Mouse (Mus musculus) ES-E14 (cell line): ENCODE data around the gene Apol6. TPM values are rescaled to one million over a fixed set of nuclear protein-coding genes. Genes with fewer than 3 reads are reported as not detected.

Experiments
- DNase-seq: peaks from one replicate; pipeline ENCODE4 v3.0.0-alpha.2; 2013; ENCODE audit warnings: low read depth, low spot score
- H3K27ac ChIP-seq: 2 replicates; pipeline ENCODE4 v1.5.1; 2012; ENCODE audit warnings: low read depth, mild to moderate bottlenecking, low read length, moderate library complexity, mixed read lengths; ENCODE audit not compliant: poor library complexity, insufficient read depth, severe bottlenecking
- H3K36me3 ChIP-seq: 2 replicates; pipeline ENCODE4 v1.6.1; 2012; ENCODE audit warnings: mild to moderate bottlenecking, low read length, moderate library complexity, mixed read lengths; ENCODE audit not compliant: control insufficient read depth, poor library complexity, insufficient read depth, severe bottlenecking
- H3K4me1 ChIP-seq, 2 experiments: fragments of 150-350 bp in 1 of 2; sonication (generic) in 1 of 2; 2 replicates each; pipeline ENCODE4 v1.6.1; 2012; ENCODE audit warnings: low read length in 2 of 2, mild to moderate bottlenecking in 1 of 2, mixed read lengths in 1 of 2; ENCODE audit not compliant: control insufficient read depth in 2 of 2, insufficient read depth in 2 of 2, poor library complexity in 1 of 2
- H3K4me3 ChIP-seq, 2 experiments: fragments of 150-350 bp in 1 of 2; sonication (generic) in 1 of 2; 2 replicates each; pipeline ENCODE4 v1.5.1; 2012; ENCODE audit warnings: low read length in 2 of 2, low read depth in 1 of 2, mild to moderate bottlenecking in 1 of 2, mixed read lengths in 1 of 2; ENCODE audit not compliant: insufficient read depth in 1 of 2, poor library complexity in 1 of 2, severe bottlenecking in 1 of 2
- H3K9ac ChIP-seq: 2 replicates; pipeline ENCODE4 v1.6.1; 2012; ENCODE audit warnings: low read depth, mild to moderate bottlenecking, low read length, mixed read lengths; ENCODE audit not compliant: poor library complexity, insufficient read depth, severe bottlenecking
- H3K9me3 ChIP-seq: fragments of 150-350 bp; sonication (generic); 2 replicates; pipeline ENCODE4 v1.6.1; 2012; ENCODE audit warnings: low read depth, mild to moderate bottlenecking, low read length; ENCODE audit not compliant: control insufficient read depth, insufficient read depth
- CHD2 ChIP-seq: IDR thresholded peaks from 2 replicates; pipeline ENCODE4 v1.6.1; 2014; ENCODE audit warnings: mild to moderate bottlenecking, low read depth, low read length, inconsistent platforms
- HCFC1 ChIP-seq: IDR thresholded peaks from 2 replicates; pipeline ENCODE4 v1.6.1; 2012; ENCODE audit warnings: low read length, inconsistent platforms, borderline replicate concordance; ENCODE audit not compliant: insufficient read depth
- MAFK ChIP-seq: IDR thresholded peaks from 2 replicates; pipeline ENCODE4 v1.6.1; 2014; ENCODE audit warnings: mild to moderate bottlenecking, low read depth, low read length, inconsistent platforms; ENCODE audit not compliant: insufficient read depth
- ZC3H11A ChIP-seq: IDR thresholded peaks from 2 replicates; pipeline ENCODE4 v1.6.1; 2012; ENCODE audit warnings: low read depth, mild to moderate bottlenecking, inconsistent platforms, low read length, borderline replicate concordance
- ZNF384 ChIP-seq: IDR thresholded peaks from 2 replicates; pipeline ENCODE4 v1.6.1; 2012; ENCODE audit warnings: low read depth, low read length, inconsistent platforms
- in situ Hi-C, 2 experiments: fragments of 600-800 bp; cut with MboI; formaldehyde crosslinking; loops; one replicate each; pipeline ENCODE4 v1.15.1; 2025; ENCODE audit warnings: low sequenced_read_pairs in 2 of 2, inconsistent platforms in 1 of 2; ENCODE audit not compliant: unreplicated experiment in 2 of 2
- total RNA-seq: library from RNA; depleted of rRNA; stranded (reverse); fragments of 300-350 nt; gene quantifications from 2 replicates; pipeline ENCODE4 v1.2.3, GENCODE M21; 2012; rRNA removed

Apol6 gene
- total RNA-seq, 1 experiment: 3.0 TPM

GRCm38 (mm10) chr15:77105273-77105672, 60.7 kb downstream of the Apol6 start:
- Histone ChIP-seq H3K4me3 (no peak overlapping the region), H3K9me3 (no peaks in the 10 kb centered on the region), H3K9ac (no peak overlapping the region), H3K4me1 (peaks cover 19 to 21% of the 10 kb centered on the region in 2 experiments), H3K36me3 (no peaks in the 10 kb centered on the region), H3K27ac (no peak overlapping the region)
- no peak for DNase-seq
- TF ChIP-seq CHD2 (no peak), ZC3H11A (no peak), ZNF384 (no peak), HCFC1 (no peak), MAFK (no peak)
- in situ Hi-C loops: no loop called here

Other genes starting within 250 kb of the Apol6 start
- gene Zfp251, start 173.3 kb upstream of the Apol6 start, total RNA-seq: 8.9 and 10.4 TPM in 2 replicates
- gene Zfp7, start 165.5 kb upstream of the Apol6 start, total RNA-seq: 35.6 and 51.3 TPM in 2 replicates
- 0.95 TPM in 1 of 2 replicates, not detected in the other for gene Gm49527, start 165.4 kb upstream of the Apol6 start, total RNA-seq
- 7.2 and 7.4 TPM in 2 replicates for gene Zfp647, start 119.3 kb upstream of the Apol6 start, total RNA-seq
- gene 1110038F14Rik, start 96.2 kb upstream of the Apol6 start, total RNA-seq: 25.6 and 35.5 TPM in 2 replicates
- gene Mb, start 5.9 kb downstream of the Apol6 start, total RNA-seq: 0.32 TPM in 1 of 2 replicates, not detected in the other